Mouse (Mus musculus): ENCODE measurements around the gene Gdf15.

- TF ChIP-seq CTCF (IDR thresholded peaks at IDR 0.05; ENCODE audit: borderline replicate concordance, control insufficient read depth, extremely low read depth, insufficient read depth, low read length, poor library complexity) (no peak), POLR2A (IDR thresholded peaks at IDR 0.05; ENCODE audit: control insufficient read depth, extremely low read depth, insufficient read depth, low read length, poor library complexity) (no peak)
Observed at GRCm38 (mm10) chr8:70663691-70664090, 31.4 kb upstream of the Gdf15 start.

Measured in thymus, adult 2 months (tissue).